Mouse (Mus musculus) intestine, embryonic 14.5 days (tissue): ENCODE measurements at regions not wholly inside any gene's neighbourhood (a gene's known extent, or its start where the extent isn't known, plus 50 kb on each side); places are given as distances from the start of the nearest gene placed in this dataset.
A peak's percentile ranks its signal among the peaks of the same experiment; 100 is the strongest.

Experiments
- ATAC-seq: fragments of 200-750 bp; cut with Nextera tagmentation; replicated peaks from 2 replicates; pipeline ENCODE4 v1.8.0; 2017; ENCODE audit warnings: low read depth, moderate number of reproducible peaks, moderate TSS enrichment, moderate library complexity; ENCODE audit not compliant: low FRiP score, low TSS enrichment
- DNase-seq: peaks from one replicate; pipeline ENCODE4 v3.0.0-alpha.2; 2018; ENCODE audit warnings: low spot score
- H3K27ac ChIP-seq: fragments of 300-500 bp; sonication (generic); 2 replicates; pipeline ENCODE4 v1.5.1; 2014; ENCODE audit warnings: low read depth, mild to moderate bottlenecking, control low read depth
- H3K27me3 ChIP-seq: fragments of 300-500 bp; sonication (generic); replicated peaks from 2 replicates; pipeline ENCODE4 v1.6.1; 2014; ENCODE audit warnings: low read length, control low read depth; ENCODE audit not compliant: control insufficient read depth, insufficient read depth
- H3K36me3 ChIP-seq: fragments of 300-500 bp; sonication (generic); 2 replicates; pipeline ENCODE4 v1.6.1; 2014; ENCODE audit warnings: low read length, control low read depth; ENCODE audit not compliant: control insufficient read depth, insufficient read depth
- H3K4me1 ChIP-seq: fragments of 300-500 bp; sonication (generic); replicated peaks from 2 replicates; pipeline ENCODE4 v1.6.1; 2014; ENCODE audit warnings: low read length, control low read depth, mixed read lengths; ENCODE audit not compliant: control insufficient read depth, insufficient read depth
- H3K4me2 ChIP-seq: fragments of 300-500 bp; sonication (generic); 2 replicates; pipeline ENCODE4 v1.6.1; 2014; ENCODE audit warnings: low read length
- H3K4me3 ChIP-seq: fragments of 300-500 bp; sonication (generic); 2 replicates; pipeline ENCODE4 v1.5.1; 2014; ENCODE audit warnings: low read depth, low read length, control low read depth, mixed read lengths
- H3K9ac ChIP-seq: fragments of 300-500 bp; sonication (generic); 2 replicates; pipeline ENCODE4 v1.6.1; 2014; ENCODE audit warnings: mild to moderate bottlenecking, low read length
- H3K9me3 ChIP-seq: fragments of 300-500 bp; sonication (generic); 2 replicates; pipeline ENCODE4 v1.6.1; 2016; ENCODE audit warnings: low read length, control low read depth; ENCODE audit not compliant: control insufficient read depth
- WGBS: fragments of 180-500 bp; shearing (Covaris S2); extraction: QIAGEN DNeasy Blood & Tissue Kit; methylation state at CpG from one replicate; pipeline ENCODE4 v1.1.7; 2014; 5-methylcytosine and 5-hydroxymethylcytosine counted together

DNA sequence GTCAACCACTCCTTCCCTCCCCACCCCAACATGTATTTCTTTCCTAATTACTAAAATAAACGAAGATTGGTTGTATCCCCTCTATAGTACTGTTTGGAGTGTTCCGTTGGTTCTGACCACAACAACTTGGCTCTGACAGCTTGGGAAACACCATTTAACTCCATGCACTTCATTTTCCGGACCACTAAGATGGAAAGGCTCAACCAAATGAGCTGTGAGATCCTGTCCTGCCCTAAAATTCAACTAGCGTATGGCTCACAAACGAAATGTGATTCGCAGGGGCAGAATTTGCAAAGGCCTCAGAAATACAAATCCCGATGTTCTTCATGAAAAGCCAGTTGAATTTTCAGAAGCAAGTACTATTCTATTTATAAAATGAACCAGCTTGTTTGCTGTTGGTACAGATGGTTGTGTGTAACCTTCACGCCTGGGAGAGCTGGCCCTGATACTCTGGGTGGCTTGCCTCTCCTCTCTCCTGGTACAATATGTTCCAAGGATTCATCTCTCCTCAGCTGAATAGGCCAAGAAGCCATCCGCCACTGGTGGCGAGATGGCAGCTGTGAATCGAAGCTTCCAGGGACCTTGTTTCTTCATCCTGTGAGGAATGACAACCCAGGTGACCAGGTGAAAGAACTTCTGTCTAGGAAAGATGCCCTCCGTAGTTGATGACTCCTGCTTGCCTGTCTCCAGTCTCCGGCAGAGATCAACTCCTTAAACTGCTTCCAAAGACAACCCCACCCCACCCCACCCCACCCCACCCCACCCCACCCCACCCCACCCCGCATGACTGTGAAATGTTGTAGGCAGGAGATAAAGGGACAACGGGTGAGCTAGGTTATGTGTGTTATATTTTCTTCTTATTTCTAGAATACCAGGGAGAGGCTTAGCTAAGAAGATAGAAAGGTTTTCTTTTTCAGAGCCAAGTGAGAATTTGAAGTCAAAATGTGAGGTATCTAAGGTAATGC lies 237.7 kb upstream of the Map3k1 start:
- Histone ChIP-seq H3K4me3 (no peak overlapping the region), H3K36me3 (no peaks in the 10 kb centered on the region), H3K9ac (no peak overlapping the region), H3K27ac (no peak overlapping the region), H3K9me3 (no peaks in the 10 kb centered on the region), H3K4me1 (no peaks in the 10 kb centered on the region), H3K27me3 (no peaks in the 10 kb centered on the region), H3K4me2 (no peak overlapping the region)
- WGBS = 82% methylated on average over 15 of the region's 15 CpGs
- ATAC-seq = no peak
- no peak for DNase-seq

DNA sequence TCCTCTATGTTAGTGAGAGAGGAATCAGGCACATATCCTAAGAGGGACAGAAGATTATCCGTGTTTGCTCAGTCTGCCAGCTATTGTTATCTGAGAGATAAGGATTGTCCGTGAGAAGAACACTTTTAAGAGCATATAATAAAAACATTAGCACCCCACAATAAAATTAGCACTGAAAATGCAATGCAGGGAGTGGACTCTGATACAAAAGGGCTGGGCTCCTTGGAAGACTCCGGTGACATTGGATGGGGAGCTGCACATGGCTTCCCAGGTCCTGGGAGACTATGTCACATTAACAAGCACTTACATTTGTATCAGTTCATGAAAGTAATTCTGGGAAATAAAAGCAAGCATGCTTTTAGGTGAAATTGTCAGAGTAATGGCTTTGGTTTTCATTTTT lies 238.6 kb upstream of the Map3k1 start:
- no peak for DNase-seq
- H3K4me1 ChIP-seq = no peaks in the 10 kb centered on the region
- no peak for ATAC-seq
- H3K9ac ChIP-seq = no peak overlapping the region
- H3K27me3 ChIP-seq = no peaks in the 10 kb centered on the region
- no peaks in the 10 kb centered on the region for H3K9me3 ChIP-seq
- 47% methylated on average over 3 of the region's 3 CpGs for WGBS
- no peak overlapping the region for H3K4me2 ChIP-seq
- H3K27ac ChIP-seq = no peak overlapping the region
- H3K4me3 ChIP-seq = no peak overlapping the region
- H3K36me3 ChIP-seq = no peaks in the 10 kb centered on the region

DNA sequence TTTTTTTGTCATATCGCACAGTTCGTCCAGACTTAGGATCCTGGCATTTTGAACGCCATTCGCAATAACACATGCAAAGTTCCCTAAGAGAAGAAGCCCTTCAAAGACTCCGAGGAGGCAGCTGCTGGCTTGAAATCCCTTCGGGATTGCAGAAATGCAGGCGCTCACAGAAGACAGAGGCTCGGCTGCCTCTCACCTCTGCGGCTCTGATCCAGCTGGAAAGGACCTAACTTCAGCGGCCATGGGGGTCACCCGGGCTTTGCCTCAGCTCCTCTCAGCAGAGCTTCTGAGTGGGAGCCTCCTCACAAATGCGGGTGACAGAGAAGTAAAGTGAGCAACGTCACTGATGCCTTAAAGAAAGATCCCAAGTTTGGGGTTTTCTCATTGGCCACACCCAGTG lies 239.1 kb upstream of the Map3k1 start:
- Histone ChIP-seq H3K9ac (no peak overlapping the region), H3K4me3 (no peak overlapping the region), H3K4me1 (no peaks in the 10 kb centered on the region), H3K4me2 (no peak overlapping the region), H3K27me3 (no peaks in the 10 kb centered on the region), H3K27ac (no peak overlapping the region), H3K36me3 (no peaks in the 10 kb centered on the region), H3K9me3 (no peaks in the 10 kb centered on the region)
- DNase-seq (no peak), ATAC-seq (no peak)
- 66% methylated on average over 13 of the region's 13 CpGs for WGBS

DNA sequence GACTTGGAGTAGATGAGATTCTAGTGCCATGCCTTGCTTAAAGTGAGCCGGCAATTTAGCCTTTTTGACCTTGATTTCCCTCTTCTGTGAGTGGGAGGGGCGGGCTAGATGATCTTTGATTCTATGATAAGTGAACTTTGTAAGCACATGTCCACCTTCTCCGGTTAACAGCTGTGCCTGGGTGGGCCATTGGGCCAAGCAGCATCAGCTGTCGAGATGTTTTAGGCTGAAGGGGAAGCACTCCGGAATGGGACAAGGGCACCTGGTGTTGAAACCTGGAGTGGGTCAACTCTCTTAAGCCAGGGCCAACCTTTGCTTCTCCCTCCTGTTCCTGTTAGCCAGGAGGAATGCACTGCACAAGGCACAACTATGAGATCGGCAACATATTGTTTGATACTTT lies 239.5 kb upstream of the Map3k1 start:
- Histone ChIP-seq H3K4me3 (no peak overlapping the region), H3K36me3 (no peaks in the 10 kb centered on the region), H3K27me3 (no peaks in the 10 kb centered on the region), H3K27ac (no peak overlapping the region), H3K9me3 (no peaks in the 10 kb centered on the region), H3K4me1 (no peaks in the 10 kb centered on the region), H3K4me2 (no peak overlapping the region), H3K9ac (no peak overlapping the region)
- ATAC-seq = no peak
- no peak for DNase-seq
- WGBS = 81% methylated on average over 6 of the region's 6 CpGs

DNA sequence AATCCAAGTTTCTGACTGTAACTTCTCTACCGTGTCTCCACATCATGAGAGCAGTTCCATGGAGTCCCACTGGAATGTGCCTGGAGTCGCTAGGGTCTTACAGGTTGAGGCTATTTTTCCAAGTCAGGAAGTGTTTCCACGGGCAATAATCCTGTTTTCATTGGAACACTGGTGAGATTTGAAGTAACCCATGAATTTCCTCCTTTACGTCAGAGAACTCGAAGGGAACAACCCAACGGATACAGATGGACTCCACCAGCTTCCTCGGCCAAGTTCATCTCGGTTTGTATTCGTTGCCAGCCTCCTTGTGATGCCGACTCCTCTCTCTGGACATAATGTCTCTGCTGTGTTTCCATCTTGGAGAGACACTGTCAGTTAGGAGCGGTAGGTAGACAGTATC lies 237.4 kb upstream of the Ankrd55 start:
- DNase-seq = no peak

DNA sequence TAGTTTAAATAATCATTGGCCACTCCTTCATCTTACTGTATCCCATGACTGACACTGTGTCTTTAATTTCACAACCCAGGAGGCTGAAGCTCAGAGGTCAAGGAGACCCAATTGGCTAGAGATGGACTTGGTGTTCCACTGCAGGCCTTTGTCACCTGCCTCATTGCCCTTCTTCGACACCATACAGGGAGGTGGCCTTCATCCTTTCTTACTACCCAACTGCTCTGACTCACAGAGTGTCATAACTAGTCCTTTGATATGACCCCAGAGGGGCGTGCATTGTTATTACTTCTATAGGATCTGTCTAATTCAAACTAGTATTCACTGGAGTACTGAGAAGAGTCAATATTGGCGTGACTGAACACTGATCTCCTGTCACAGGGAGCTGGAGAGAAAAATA lies 236.2 kb upstream of the Ankrd55 start:
- Histone ChIP-seq H3K27ac (no peak overlapping the region), H3K36me3 (no peaks in the 10 kb centered on the region), H3K27me3 (no peaks in the 10 kb centered on the region), H3K9me3 (no peaks in the 10 kb centered on the region), H3K4me2 (no peak overlapping the region), H3K4me3 (no peak overlapping the region), H3K4me1 (no peaks in the 10 kb centered on the region), H3K9ac (no peak overlapping the region)
- ATAC-seq (no peak), DNase-seq (no peak)
- WGBS = 84% methylated on average over 3 of the region's 3 CpGs

More for the DNA sequence above, 237.4 kb upstream of the Ankrd55 start:
- H3K36me3 ChIP-seq = no peaks in the 10 kb centered on the region
- H3K9me3 ChIP-seq = no peaks in the 10 kb centered on the region
- ATAC-seq = no peak
- no peak overlapping the region for H3K4me2 ChIP-seq
- no peak overlapping the region for H3K4me3 ChIP-seq
- H3K27me3 ChIP-seq = no peaks in the 10 kb centered on the region
- no peak overlapping the region for H3K27ac ChIP-seq
- H3K4me1 ChIP-seq = no peaks in the 10 kb centered on the region
- H3K9ac ChIP-seq = no peak overlapping the region
- 95% methylated on average over 11 of the region's 11 CpGs for WGBS

DNA sequence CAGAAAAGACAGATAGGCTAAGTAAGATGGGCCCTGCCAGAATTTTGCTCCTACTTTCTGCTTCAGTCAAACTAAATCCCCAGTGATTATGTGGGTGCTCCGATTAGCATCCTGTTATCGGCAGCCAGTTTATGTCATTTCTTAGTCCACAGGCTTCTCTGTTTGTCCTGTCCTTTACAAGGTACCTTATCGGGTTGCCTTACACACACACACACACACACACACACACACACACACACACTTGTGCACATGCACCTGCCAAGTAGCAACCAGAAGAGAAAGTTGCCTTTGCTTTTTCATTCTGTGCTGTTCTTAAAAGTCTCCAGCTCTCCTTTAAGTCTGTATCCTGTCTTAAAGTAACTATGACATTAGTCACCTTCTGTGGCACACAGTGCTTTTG lies 235.8 kb upstream of the Ankrd55 start:
- Histone ChIP-seq H3K9ac (no peak overlapping the region), H3K9me3 (no peaks in the 10 kb centered on the region), H3K4me3 (no peak overlapping the region), H3K36me3 (no peaks in the 10 kb centered on the region), H3K4me1 (no peaks in the 10 kb centered on the region), H3K27ac (no peak overlapping the region), H3K4me2 (no peak overlapping the region), H3K27me3 (no peaks in the 10 kb centered on the region)
- WGBS = 77% methylated on average over 3 of the region's 3 CpGs
- no peak for ATAC-seq
- DNase-seq = no peak

DNA sequence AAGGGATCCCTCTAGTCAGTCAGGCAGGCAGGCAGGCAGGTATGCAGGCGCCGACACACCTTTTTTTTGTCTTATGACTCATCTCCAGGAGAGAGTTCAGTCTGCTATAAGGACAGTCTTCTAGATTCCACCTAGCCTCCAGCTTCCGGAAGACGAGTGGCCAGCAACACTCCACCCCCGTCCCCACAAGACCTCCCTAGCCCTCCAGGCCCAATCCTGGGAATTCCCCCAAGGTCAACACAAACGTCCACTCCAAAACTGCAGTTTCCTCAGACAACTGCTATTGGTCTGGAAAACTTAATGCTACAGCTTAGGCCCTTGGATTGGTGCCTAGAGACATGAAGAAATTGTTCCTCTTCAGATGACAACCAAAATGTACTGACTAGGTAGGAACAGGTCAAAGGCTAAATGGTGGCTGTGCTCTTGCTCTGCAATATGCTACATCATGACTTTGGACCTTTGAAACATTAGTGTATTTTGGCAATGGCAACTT lies 233.3 kb upstream of the Ankrd55 start:
- no peaks in the 10 kb centered on the region for H3K27me3 ChIP-seq
- H3K4me3 ChIP-seq = no peak overlapping the region
- H3K36me3 ChIP-seq = no peaks in the 10 kb centered on the region
- H3K27ac ChIP-seq = no peak overlapping the region
- H3K4me1 ChIP-seq = no peaks in the 10 kb centered on the region
- peak; percentile 50 for DNase-seq
- H3K9me3 ChIP-seq = no peaks in the 10 kb centered on the region
- H3K9ac ChIP-seq = no peak overlapping the region
- no peak for ATAC-seq
- WGBS = 72% methylated on average over 6 of the region's 6 CpGs
- no peak overlapping the region for H3K4me2 ChIP-seq

DNA sequence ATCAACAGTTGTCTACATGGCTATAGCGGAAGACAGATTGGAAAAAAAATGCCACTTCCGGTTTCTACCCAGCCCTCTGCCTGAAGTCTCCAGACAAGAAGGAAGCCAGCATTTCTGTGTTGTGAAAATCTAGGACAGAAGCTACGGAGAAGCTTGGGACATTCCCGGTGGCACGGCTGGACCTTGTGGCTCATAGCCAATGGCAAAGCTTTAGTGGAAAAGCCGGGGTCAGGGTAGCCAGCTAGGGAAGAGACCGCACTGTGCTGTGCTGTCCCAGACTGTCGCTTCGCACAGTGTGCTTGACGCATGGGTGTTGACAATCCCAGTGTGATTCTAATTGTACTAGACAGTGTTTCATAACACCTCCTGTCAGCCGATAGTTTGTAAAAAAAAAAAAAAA lies 230.0 kb upstream of the Ankrd55 start:
- Histone ChIP-seq H3K27ac (no peak overlapping the region), H3K36me3 (no peaks in the 10 kb centered on the region), H3K4me1 (0 out of 2 replicates have a peak, but pooled peaks cover 3% of the 10 kb centered on the region), H3K27me3 (no peaks in the 10 kb centered on the region), H3K4me2 (no peak overlapping the region), H3K4me3 (no peak overlapping the region), H3K9ac (no peak overlapping the region), H3K9me3 (no peaks in the 10 kb centered on the region)
- 79% methylated on average over 11 of the region's 11 CpGs for WGBS
- DNase-seq = no peak
- ATAC-seq = no peak
